Mouse (Mus musculus): Measurements from ENCODE around the gene Npepl1. TPM values are rescaled to one million over a fixed set of nuclear protein-coding genes. Genes with fewer than 3 reads are reported as not detected.

Npepl1 gene
- polyA plus RNA-seq, 1 experiment: not detected

- TF ChIP-seq CTCF (IDR thresholded peaks at IDR 0.05; ENCODE audit: insufficient read depth, low read depth, low read length) (no peak), POLR2A (IDR thresholded peaks at IDR 0.05; ENCODE audit: insufficient read depth, low read depth, low read length) (no peak)
- peaks cover 20% of the 10 kb centered on the region for H3K4me1 ChIP-seq (ENCODE audit: control insufficient read depth, insufficient read depth, low read length)
- H3K4me3 ChIP-seq (ENCODE audit: insufficient read depth, low read depth, low read length): peak overlapping the region; percentile 7
- H3K27ac ChIP-seq (ENCODE audit: insufficient read depth, low read depth, low read length): peak overlapping the region; percentile 27; the same call in 1 of the 2 replicates
- 6% methylated on average over 10 of the region's 13 CpGs for WGBS
Observed at GRCm38 (mm10) chr2:174074621-174075020, 35.5 kb upstream of the Npepl1 start.

- Histone ChIP-seq H3K27ac (ENCODE audit: insufficient read depth, low read depth, low read length) (no peak overlapping the region; the same call in 1 of the 2 replicates), H3K4me1 (ENCODE audit: control insufficient read depth, insufficient read depth, low read length) (peaks cover 20% of the 10 kb centered on the region), H3K4me3 (ENCODE audit: insufficient read depth, low read depth, low read length) (peak overlapping the region; percentile 7)
- 5% methylated on average over 22 of the region's 22 CpGs for WGBS
- TF ChIP-seq POLR2A (IDR thresholded peaks at IDR 0.05; ENCODE audit: insufficient read depth, low read depth, low read length) (no peak), CTCF (IDR thresholded peaks at IDR 0.05; ENCODE audit: insufficient read depth, low read depth, low read length) (no peak)
Observed at GRCm38 (mm10) chr2:174075072-174075570, 35.0 kb upstream of the Npepl1 start.

GRCm38 (mm10) chr2:174075673-174076432 lies 34.3 kb upstream of the Npepl1 start, which contains the start of gene Stx16:
Gene Stx16, plus strand, starts transcription at chr2:174076308.
- WGBS: 1% methylated on average over 32 of the region's 32 CpGs
- Histone ChIP-seq H3K27ac (ENCODE audit: insufficient read depth, low read depth, low read length) (peak within 1 kb of the TSS; percentile 62; the same call in 1 of the 2 replicates), H3K4me3 (ENCODE audit: insufficient read depth, low read depth, low read length) (peak within 1 kb of the TSS; percentile 98), H3K4me1 (ENCODE audit: control insufficient read depth, insufficient read depth, low read length) (peaks cover 20% of the 10 kb centered on the region)
- TF ChIP-seq POLR2A (IDR thresholded peaks at IDR 0.05; ENCODE audit: insufficient read depth, low read depth, low read length) (peak; percentile 38), CTCF (IDR thresholded peaks at IDR 0.05; ENCODE audit: insufficient read depth, low read depth, low read length) (no peak)

- Histone ChIP-seq H3K4me3 (ENCODE audit: insufficient read depth, low read depth, low read length) (peak overlapping the region; percentile 98), H3K27ac (ENCODE audit: insufficient read depth, low read depth, low read length) (peak overlapping the region; percentile 49; the same call in 1 of the 2 replicates), H3K4me1 (ENCODE audit: control insufficient read depth, insufficient read depth, low read length) (peaks cover 20% of the 10 kb centered on the region)
- WGBS: 0% methylated on average over 22 of the region's 22 CpGs
- TF ChIP-seq CTCF (IDR thresholded peaks at IDR 0.05; ENCODE audit: insufficient read depth, low read depth, low read length): no peak
- peak; percentile 15 for TF ChIP-seq POLR2A (IDR thresholded peaks at IDR 0.05; ENCODE audit: insufficient read depth, low read depth, low read length)
Observed at GRCm38 (mm10) chr2:174076433-174076824, 33.7 kb upstream of the Npepl1 start.

- 4% methylated on average over 19 of the region's 19 CpGs for WGBS
- H3K4me1 ChIP-seq (ENCODE audit: control insufficient read depth, insufficient read depth, low read length): peaks cover 20% of the 10 kb centered on the region
- H3K4me3 ChIP-seq (ENCODE audit: insufficient read depth, low read depth, low read length): peak overlapping the region; percentile 98
- no peak overlapping the region for H3K27ac ChIP-seq (ENCODE audit: insufficient read depth, low read depth, low read length)
- no peak for TF ChIP-seq POLR2A (IDR thresholded peaks at IDR 0.05; ENCODE audit: insufficient read depth, low read depth, low read length)
- no peak for TF ChIP-seq CTCF (IDR thresholded peaks at IDR 0.05; ENCODE audit: insufficient read depth, low read depth, low read length)
Observed at GRCm38 (mm10) chr2:174077004-174077695, 33.0 kb upstream of the Npepl1 start.

- Histone ChIP-seq H3K27ac (ENCODE audit: insufficient read depth, low read depth, low read length) (no peak overlapping the region), H3K4me3 (ENCODE audit: insufficient read depth, low read depth, low read length) (peak overlapping the region; percentile 98; the same call in 1 of the 2 replicates), H3K4me1 (ENCODE audit: control insufficient read depth, insufficient read depth, low read length) (peaks cover 20% of the 10 kb centered on the region)
- TF ChIP-seq POLR2A (IDR thresholded peaks at IDR 0.05; ENCODE audit: insufficient read depth, low read depth, low read length) (no peak), CTCF (IDR thresholded peaks at IDR 0.05; ENCODE audit: insufficient read depth, low read depth, low read length) (no peak)
- 16% methylated on average over 11 of the region's 11 CpGs for WGBS
Observed at GRCm38 (mm10) chr2:174077776-174078338, 32.3 kb upstream of the Npepl1 start.

GRCm38 (mm10) chr2:174081833-174082232 lies 28.3 kb upstream of the Npepl1 start:
- 74% methylated on average over 5 of the region's 5 CpGs for WGBS
- no peak overlapping the region for H3K27ac ChIP-seq (ENCODE audit: insufficient read depth, low read depth, low read length)

GRCm38 (mm10) chr2:174082380-174082918 lies 27.7 kb upstream of the Npepl1 start:
- Histone ChIP-seq H3K4me3 (ENCODE audit: insufficient read depth, low read depth, low read length) (no peak overlapping the region), H3K27ac (ENCODE audit: insufficient read depth, low read depth, low read length) (no peak overlapping the region), H3K4me1 (ENCODE audit: control insufficient read depth, insufficient read depth, low read length) (peaks cover 11% of the 10 kb centered on the region; the same call in 1 of the 2 replicates)
- WGBS: 91% methylated on average over 3 of the region's 3 CpGs
- TF ChIP-seq POLR2A (IDR thresholded peaks at IDR 0.05; ENCODE audit: insufficient read depth, low read depth, low read length) (no peak), CTCF (IDR thresholded peaks at IDR 0.05; ENCODE audit: insufficient read depth, low read depth, low read length) (no peak)

More at GRCm38 (mm10) chr2:174081833-174082232, 28.3 kb upstream of the Npepl1 start:
- H3K4me3 ChIP-seq (ENCODE audit: insufficient read depth, low read depth, low read length): no peak overlapping the region
- TF ChIP-seq POLR2A (IDR thresholded peaks at IDR 0.05; ENCODE audit: insufficient read depth, low read depth, low read length) (no peak), CTCF (IDR thresholded peaks at IDR 0.05; ENCODE audit: insufficient read depth, low read depth, low read length) (no peak)
- peaks cover 15% of the 10 kb centered on the region; the same call in 1 of the 2 replicates for H3K4me1 ChIP-seq (ENCODE audit: control insufficient read depth, insufficient read depth, low read length)

All from olfactory bulb, adult 2 months (tissue).